Mouse (Mus musculus) gastrocnemius, postnatal 10 days (tissue): ENCODE results near the gene Wipf2. TPM values are rescaled to one million over a fixed set of nuclear protein-coding genes. Genes with fewer than 3 reads are reported as not detected.
A peak's percentile ranks its signal among the peaks of the same experiment; 100 is the strongest.
"Not testable (repeated sequence)": the region's sequence is repeated elsewhere in the genome, so short reads cannot be mapped to it uniquely, and the experiment has no call there.

ENCODE experiments used
- DNase-seq: peaks from one replicate; pipeline ENCODE4 v3.0.0; 2021; ENCODE audit warnings: mixed read lengths
- total RNA-seq, 2 experiments: library from RNA; stranded (reverse); gene quantifications; 2 replicates each; pipeline ENCODE4 v1.2.3; 2021

Wipf2 gene
- total RNA-seq, 2 experiments from 2014 or later, result 6.3 to 9.0 TPM

DNA sequence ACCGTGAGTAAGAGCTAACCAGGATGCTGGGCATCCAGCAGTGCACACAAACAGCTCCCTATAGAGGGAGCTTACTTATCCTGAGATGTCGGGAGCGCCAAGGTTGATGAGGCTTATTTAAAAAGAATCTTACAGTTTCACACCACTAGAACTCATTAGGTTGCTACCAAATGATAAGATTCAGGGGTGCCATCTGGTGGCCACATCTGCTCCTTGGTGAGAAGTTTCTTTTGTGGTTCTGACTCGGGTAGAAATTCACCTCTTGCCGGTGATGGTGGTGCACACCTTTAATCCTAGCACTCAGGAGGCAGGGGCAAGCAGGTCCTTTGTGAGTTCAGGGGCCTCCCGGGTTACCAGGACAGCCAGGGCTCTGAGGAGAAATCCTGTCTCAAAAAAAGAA is 46.2 kb downstream of the Wipf2 start:
- peak; percentile 71 for DNase-seq

GRCm38 (mm10) chr11:98910415-98910814 is 47.0 kb downstream of the Wipf2 start:
- peak; percentile 39 for DNase-seq

GRCm38 (mm10) chr11:98911498-98911897 is 48.1 kb downstream of the Wipf2 start:
- DNase-seq, result no peak

DNA sequence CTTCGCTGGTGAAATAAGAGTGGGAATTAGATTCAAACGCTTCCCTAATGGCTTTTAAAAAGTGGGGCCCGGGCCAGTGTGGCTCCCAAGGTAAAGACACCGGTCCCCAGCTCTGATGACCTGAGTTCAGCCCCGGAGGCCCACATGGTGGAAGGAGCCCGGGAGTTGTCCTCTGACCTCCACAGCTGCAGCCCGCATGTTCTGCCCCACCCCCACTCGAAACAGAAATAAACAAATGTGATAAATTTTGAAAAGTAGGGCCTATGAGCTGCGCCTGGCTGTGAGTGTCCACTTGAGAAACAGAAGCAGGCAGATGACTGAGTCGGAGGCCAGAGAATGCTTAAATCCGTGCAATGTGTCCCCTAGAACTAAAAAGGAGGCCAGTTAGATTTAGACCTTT is 50.8 kb downstream of the Wipf2 start:
- DNase-seq, result no peak

DNA sequence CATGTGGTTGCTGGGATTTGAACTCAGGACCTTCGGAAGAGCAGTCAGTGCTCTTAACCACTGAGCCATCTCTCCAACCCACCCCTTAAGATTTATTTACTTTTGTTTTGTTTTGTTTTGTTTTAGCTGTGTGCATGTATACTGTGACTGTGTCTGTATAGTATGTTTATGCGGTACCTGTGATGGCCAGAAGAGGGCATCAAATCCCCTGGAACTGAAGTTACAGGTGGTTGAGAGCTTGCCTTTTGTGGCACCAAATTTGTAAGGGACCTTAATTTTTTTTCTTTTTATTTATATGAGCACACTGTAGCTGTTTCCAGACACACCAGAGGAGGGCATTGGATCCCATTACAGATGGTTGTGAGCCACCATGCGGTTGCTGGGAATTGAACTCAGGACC is 52.9 kb downstream of the Wipf2 start:
- not testable (repeated sequence) for DNase-seq

DNA sequence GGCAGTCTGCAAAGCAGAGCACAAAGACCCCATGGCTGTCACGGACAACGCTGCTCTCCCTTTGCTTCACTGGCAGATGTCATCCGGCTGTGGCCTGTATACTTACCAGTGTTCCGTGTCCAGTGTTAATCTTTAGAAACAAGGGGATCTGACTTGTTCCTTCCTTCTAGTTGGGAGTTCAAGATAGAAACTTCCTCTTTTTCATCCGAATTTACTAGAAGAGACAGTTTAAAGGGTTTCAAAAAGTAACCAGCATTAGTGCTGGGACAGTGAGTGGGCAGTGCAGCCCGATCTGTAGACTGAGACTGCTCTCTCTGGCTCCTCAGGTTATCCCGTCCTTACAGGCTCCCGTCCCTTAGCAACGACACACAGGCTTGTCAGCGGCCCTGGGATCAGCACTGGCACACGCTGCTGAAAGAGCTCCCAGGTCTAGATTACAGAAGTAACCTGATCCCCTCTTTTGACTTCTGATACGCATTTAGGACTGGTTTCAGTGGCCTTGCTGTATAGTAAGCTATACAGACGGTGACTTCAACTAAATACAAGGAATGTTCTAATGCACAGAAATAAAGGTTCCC is 54.1 kb downstream of the Wipf2 start:
- no peak for DNase-seq

GRCm38 (mm10) chr11:98918231-98918630 is 54.8 kb downstream of the Wipf2 start:
- peak; percentile 34 for DNase-seq

DNA sequence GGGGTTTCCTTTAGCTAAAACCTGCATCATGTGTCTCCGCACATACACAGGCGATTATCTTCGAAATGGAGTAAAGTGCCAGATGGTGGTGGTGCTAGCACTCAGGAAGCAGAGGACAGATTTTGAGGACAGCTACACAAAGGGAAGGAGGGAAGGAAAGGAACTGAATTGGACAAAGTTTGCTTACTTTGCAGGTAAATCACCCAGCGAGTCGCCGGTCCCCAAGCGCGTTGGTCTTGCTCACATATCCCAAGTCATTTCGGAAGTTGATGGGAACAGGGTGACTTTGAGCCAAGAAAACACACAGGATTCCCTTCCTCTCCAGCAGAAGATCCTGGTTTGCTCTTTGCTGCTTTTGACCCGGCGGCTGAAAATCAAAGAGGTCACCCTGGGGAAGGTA is 55.6 kb downstream of the Wipf2 start:
- no peak for DNase-seq

DNA sequence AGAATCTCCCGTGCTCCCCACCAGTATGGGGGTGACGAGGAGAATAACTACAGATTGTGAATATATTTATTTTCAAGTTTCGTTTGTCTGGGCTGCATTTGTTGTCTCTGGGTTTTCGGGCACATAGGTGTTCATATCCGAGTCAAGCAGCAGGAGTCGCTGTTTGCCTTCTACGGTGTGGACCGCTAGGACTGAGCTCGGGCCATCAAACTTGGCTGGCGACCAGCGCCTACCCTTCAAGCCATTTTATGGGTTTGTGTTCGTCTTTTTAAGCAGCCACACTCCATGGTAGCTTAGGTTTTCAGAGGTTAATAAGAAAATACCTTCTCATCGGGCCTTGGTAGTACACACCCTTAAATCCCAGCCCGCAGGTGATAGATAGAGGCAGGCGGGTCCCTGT is 58.4 kb downstream of the Wipf2 start:
- peak; percentile 83 for DNase-seq

DNA sequence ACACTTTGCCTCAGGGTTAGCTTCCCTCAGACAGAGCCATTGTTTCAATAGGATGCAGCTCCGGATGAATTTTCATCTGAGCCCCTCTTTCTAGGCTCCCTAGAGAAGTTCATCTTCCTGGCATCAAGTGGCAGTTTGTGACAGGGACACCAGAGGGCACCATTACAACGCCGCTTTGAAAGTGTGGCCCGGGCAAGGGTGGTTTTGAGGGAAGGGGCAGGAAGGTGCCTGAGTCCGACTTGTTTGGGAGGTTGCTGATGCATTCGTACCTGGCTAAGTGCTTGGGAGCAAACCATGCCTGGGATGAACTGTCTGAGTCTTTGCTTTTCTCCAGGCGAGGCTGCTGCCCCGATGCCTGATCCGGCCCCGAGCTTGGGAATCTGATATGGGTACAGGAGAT is 58.9 kb downstream of the Wipf2 start:
- peak; percentile 56 for DNase-seq

DNA sequence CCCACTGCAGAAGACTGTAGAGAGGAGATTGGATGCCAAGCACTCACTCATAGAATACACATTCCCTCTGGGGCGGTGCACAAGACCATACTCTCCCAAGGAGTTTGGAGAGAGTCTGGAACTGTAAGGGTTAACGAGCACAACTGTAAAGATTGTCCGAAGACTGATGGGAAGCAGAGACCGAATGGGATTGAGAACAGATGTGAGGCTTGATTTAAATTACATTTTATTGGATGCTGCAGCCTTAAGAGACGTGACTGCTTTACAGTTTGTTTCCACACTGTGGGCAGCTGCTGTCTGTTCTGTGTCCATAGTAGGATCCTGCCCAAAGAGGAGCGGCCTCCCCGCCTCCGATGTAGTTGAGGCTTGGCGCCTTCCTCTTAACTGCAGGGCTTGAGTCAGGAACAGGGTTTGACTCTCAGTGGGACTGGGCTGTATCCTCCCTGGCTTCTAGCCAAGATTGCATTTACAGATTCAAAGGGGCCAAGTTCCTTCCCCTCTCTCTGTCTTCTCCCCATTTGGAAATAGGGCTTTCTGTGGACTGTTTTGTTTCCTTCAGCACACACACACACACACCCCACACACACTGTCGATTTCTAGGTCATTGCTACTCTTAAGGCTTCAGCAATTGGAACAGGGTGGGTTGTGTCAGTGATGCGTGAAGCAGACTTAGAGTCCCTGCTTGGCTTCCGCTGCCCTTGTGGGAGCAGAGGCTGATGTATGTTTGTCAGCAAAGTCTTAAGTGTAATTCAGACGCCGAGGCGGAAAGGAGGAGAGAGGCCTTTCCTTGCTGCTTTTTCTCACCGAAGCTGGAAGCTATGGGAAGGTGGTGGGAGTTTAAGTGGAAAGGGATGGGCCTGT is 59.6 kb downstream of the Wipf2 start:
- not testable (repeated sequence) for DNase-seq

GRCm38 (mm10) chr11:98924633-98925175 is 61.3 kb downstream of the Wipf2 start:
- no peak for DNase-seq

DNA sequence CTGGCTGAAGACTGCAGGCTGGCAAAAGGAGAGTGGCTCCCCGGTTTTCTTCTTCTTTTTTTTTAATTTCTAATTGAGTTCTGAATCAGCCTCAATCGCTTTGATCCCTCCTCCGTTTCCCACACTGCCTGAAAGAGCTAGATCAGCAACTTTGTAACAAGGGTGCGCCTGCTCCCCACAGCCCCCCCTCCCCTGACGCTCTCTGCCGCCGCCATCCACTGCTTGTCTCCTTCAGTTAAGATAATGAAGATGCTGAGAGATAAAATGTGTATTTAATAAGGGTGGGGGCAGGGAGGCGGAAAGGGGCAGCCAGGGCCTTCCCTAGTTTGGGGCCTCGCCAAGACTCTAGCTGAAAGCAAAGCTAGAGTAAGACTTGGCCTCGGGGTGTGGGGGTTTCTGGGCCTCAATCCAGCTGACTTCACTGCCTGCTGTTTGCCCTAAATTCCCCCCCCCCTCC is 61.9 kb downstream of the Wipf2 start:
- peak; percentile 64 for DNase-seq

DNA sequence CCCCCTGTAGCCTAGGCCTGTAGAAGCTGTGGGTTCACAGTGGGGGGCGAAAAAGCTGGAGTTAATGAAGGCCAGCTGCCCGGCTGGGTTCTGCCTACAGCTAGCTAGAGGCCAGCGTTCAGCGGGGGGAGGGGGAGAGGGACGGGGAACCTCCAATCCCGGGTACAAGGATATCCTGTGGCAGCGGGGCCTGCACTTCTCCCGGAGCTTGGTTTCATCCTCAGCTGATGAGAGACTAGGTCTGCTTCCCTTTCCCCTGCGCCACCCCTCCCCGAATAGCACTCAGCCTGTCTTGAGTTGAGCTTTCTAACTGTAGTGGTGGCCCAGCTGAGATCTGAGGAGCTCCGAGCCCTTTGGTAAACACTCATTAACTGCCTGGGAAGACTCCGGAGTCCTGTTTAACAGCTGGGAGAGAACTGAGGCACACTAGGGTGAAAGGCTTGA is 62.5 kb downstream of the Wipf2 start:
- peak; percentile 54 for DNase-seq

GRCm38 (mm10) chr11:98926553-98926952 is 63.1 kb downstream of the Wipf2 start:
- no peak for DNase-seq

GRCm38 (mm10) chr11:98927438-98928076 is 64.1 kb downstream of the Wipf2 start, which contains the start of gene Rara:
TSS of gene Rara (plus strand) at chr11:98927818.
- no peak for DNase-seq

GRCm38 (mm10) chr11:98928186-98928893 is 64.9 kb downstream of the Wipf2 start:
- no peak for DNase-seq

- DNase-seq, result no peak
These were observed 66.1 kb downstream of the Wipf2 start for GRCm38 (mm10) chr11:98929503-98929902.

DNA sequence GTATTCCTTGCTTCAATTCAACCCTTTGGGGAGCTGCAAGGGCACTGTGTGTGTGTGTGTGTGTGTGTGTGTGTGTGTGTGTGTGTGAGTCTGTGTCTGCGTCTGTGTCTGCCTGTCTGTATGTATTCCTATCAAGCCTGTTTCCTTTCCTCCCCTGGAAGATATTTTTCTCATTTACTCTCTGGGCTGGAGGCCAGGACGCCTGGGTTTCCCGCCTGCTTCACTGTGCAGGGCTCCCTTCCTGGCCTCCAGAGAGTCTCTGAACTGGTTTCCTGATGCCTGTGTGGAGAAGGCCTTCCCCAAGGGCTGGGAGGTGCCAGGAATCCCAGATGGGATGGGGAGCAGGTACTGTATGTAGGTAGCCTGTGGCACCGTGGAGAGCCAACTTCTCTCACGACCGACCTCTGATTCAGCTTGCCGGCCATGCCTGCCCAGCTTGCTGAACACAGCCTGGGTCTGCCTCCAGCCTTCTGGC is 66.7 kb downstream of the Wipf2 start:
- DNase-seq, result peak; percentile 61

GRCm38 (mm10) chr11:98930773-98931512 is 67.5 kb downstream of the Wipf2 start:
- DNase-seq, result no peak
